Mouse (Mus musculus) embryo, embryonic 10 days (tissue): ENCODE results near the gene Lgalsl.

ENCODE experiments used
- DNase-seq: peaks from one replicate; pipeline ENCODE4 v3.0.0-alpha.2; 2015; ENCODE audit warnings: low spot score

Gene Lgalsl

DNA sequence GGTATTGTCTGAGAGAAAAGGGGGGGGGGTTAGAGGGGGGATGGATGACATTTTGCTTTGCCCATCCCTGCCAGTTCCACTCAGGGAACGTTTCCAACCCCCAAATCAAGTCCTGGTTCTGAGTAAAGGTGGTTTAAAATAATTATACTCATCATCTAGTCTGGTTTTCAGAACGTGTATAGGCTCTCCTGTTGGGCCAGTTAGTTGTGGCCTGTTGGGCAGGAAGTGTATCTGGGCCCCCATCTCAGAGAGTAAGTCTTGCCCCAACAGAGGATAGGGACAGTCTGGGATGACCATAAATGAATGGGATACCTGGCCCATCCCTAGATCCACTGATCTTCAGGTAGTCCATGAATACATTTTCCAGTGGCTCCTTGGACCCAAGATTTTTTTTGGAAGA lies 48.2 kb downstream of the Lgalsl start:
- no peak for DNase-seq

DNA sequence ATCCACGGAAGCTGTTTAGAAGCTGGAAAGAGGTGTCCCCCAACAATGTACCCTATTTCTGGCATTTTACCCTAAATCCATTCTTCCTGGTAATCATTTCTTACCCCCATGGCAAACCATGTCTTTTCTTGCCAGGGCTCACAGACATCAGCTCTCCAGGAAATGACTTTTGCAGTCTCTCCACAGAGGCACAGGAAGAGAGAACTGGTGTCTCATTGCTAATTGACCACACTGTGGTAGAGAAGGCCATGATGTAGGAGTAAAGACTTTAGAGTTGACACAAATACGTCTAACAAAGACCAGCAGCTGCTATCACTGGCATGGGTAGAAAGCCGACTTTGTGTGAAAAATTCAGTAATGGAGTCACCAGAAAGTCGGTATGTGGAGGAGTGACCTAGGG lies 50.5 kb downstream of the Lgalsl start:
- DNase-seq = no peak

DNA sequence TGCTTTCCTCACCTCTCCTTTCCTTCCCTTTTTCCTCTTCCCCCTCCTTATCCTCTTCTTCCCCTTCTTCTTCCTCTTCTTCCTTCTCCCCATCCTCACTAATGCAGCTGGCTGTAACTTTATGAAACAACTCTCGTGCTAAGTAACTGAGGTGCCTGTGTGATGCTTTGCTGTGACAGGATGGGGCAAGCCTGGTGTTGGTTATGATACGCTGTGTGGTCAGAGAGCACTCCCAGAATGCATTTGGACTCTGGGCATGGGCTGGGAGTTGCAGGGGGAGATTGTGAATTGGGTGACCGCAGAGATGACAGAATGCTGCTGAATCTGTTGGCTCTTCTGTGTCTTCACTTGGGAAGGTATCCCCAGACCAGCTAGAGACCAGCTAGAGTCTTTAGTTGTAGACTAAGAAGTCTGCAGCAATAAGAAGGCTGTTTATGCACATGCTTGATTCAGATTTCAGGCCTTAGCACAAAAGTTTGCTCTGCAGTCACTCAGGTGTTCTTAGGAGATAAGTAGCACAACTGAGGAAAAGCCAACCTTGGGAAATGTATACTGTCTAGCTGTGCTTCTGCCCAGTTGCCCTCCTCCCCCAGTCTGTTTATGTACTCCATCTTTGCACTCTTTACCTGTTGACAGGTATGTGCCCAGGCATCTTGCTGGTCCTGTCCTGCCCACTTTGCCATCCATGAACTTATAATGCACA lies 51.8 kb downstream of the Lgalsl start:
- no peak for DNase-seq

DNA sequence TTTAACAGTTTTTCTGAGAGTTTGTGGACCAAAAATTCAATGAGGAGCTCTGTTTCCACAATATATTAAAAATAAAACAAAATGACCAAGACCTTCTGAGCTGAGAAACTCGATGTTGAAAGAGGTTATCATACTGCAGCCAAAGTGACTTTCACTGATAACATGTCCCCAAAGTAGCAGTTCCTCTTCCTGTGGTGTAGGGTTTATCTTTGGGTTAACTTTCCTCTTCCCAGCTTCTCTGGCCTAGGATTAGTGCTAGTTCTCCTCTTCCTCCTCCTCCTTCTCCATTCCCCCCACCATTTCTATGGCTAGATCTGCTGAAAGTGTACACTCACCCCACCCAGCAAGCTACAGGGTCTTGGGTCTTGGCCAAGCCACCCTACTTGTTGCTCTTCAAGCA lies 52.6 kb downstream of the Lgalsl start:
- no peak for DNase-seq

DNA sequence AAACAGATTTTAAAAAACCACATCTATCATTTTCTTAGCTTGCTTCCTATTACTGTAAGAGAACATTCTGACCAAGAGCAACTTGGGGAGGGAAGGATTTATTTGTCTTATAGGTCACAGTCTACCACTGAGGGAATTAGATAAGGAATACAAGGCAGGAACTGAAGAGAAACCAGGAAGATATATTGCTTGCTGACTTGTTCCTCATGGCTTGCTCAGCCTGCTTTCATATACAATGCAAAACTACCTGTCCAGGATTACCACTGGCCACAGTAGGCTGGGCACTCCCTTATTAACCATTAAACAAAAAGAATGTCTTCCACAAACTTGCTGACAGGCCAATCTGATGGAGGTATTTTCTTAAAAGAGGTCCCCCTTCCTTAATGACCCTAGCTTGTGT lies 54.2 kb downstream of the Lgalsl start:
- DNase-seq = no peak
